Comparison of ENCODE assay signal across 9 mouse cellular contexts in the genomic region with DNA sequence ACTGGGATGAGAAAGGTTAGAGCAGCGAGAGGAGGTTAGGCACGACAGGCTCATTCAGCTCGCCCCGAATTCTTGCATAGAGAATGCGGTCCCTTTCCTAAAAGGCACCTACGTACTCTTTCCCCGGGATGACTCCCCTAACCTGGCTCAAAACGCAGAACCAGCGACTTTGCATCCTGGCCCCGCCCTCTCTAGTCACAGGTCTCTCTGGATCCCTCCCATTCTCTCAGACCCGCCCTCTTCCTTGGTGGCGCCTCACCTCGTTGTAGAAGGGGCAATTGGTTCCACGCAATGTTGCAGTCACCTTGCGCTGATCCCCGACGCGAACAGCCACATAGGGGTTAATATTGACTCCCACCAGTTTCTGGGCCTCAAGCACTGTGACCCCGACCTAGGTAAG. TPM values are rescaled to one million over a fixed set of nuclear protein-coding genes. Genes with fewer than 3 reads are reported as not detected.
DNase-seq lines count a peak whose midpoint lies in the region; ATAC-seq lines count a peak whose summit lies in the region.
"Had no signal": no experiment of that assay in that cellular context is flagged by ENCODE, and none has a peak within 500 bp of the region (broad histone marks: within the 10 kb centered on the region; RNA-seq: fewer than 3 reads in every experiment).

No protein-coding gene starts in this region.

- 6% methylated on average over 19 of the region's 19 CpGs for WGBS in heart, embryonic 12.5 days
- WGBS in intestine, embryonic 14.5 days = 4% methylated on average over 19 of the region's 19 CpGs

- H3K36me3 ChIP-seq in heart, embryonic 12.5 days = no peaks in the 10 kb centered on the region
- no peaks in the 10 kb centered on the region for H3K36me3 ChIP-seq in intestine, embryonic 14.5 days (ENCODE audit: control insufficient read depth, insufficient read depth, low read length)

- no peaks in the 10 kb centered on the region for H3K9me3 ChIP-seq in heart, embryonic 12.5 days (replicated peaks)
- H3K9me3 ChIP-seq in intestine, embryonic 14.5 days (ENCODE audit: control insufficient read depth, low read length) = no peaks in the 10 kb centered on the region

- H3K4me2 ChIP-seq in heart, embryonic 12.5 days = peak overlapping the region; percentile 20
- peak overlapping the region; percentile 38 for H3K4me2 ChIP-seq in intestine, embryonic 14.5 days (ENCODE audit: low read length)

- no peak overlapping the region for H3K4me3 ChIP-seq in heart, embryonic 12.5 days
- peak overlapping the region; percentile 11; the same call in 1 of the 2 replicates for H3K4me3 ChIP-seq in intestine, embryonic 14.5 days (ENCODE audit: low read depth, low read length)

- H3K9ac ChIP-seq in heart, embryonic 12.5 days = no peak overlapping the region
- no peak overlapping the region for H3K9ac ChIP-seq in intestine, embryonic 14.5 days (ENCODE audit: low read length)

- no peak for DNase-seq in heart, adult 9 months (ENCODE audit: low spot score in 2 of 2)
- DNase-seq in R1 (ENCODE audit: low read depth, low spot score) = peak; percentile 72
- DNase-seq in intestine, embryonic 14.5 days (ENCODE audit: low spot score) = no peak
- peak; percentile 18 for DNase-seq in lung, postnatal 25 days (ENCODE audit: low spot score)
- DNase-seq in frontal cortex, adult 2 months (ENCODE audit: extremely low spot score in 1 of 2, low spot score in 1 of 2) = no peak
- no peak for DNase-seq in gastrocnemius, postnatal 25 days
- DNase-seq in urinary bladder, postnatal 14 days (ENCODE audit: low spot score) = no peak

- H3K27ac ChIP-seq in heart, embryonic 12.5 days (ENCODE audit: poor library complexity, severe bottlenecking) = no peak overlapping the region
- no peak overlapping the region for H3K27ac ChIP-seq in intestine, embryonic 14.5 days (ENCODE audit: low read depth)

- H3K4me1 ChIP-seq in heart, embryonic 12.5 days (replicated peaks) = no peaks in the 10 kb centered on the region
- 0 out of 2 replicates have a peak, but pooled peaks cover 3% of the 10 kb centered on the region for H3K4me1 ChIP-seq in intestine, embryonic 14.5 days (replicated peaks; ENCODE audit: control insufficient read depth, insufficient read depth, low read length)

- no peak for ATAC-seq in heart, embryonic 12.5 days (ENCODE audit: insufficient number of reproducible peaks, low FRiP score)
- no peak for ATAC-seq in intestine, embryonic 14.5 days (replicated peaks; ENCODE audit: low FRiP score, low TSS enrichment, low read depth)

- peaks cover 60% of the 10 kb centered on the region for H3K27me3 ChIP-seq in heart, embryonic 12.5 days (replicated peaks)
- no peaks in the 10 kb centered on the region for H3K27me3 ChIP-seq in intestine, embryonic 14.5 days (replicated peaks; ENCODE audit: control insufficient read depth, insufficient read depth, low read length)

RNA-seq across cellular contexts. Expression of a gene that starts 4.8 kb away (rescaled TPM):
- not detected in 2 replicates for polyA plus RNA-seq in heart, embryonic 12.5 days (2016; fragmentation: Nextera tagmentation; extraction: Ambion mirVana)
- 0.05 and 0.17 TPM in 2 replicates for polyA plus RNA-seq in intestine, embryonic 14.5 days (2014; fragmentation: Nextera tagmentation; extraction: Ambion mirVana)
- polyA plus RNA-seq in frontal cortex, adult 2 months (2012; rRNA removed) = 0.08 TPM in 2 replicates
- total RNA-seq in gastrocnemius, postnatal 25 days (2021) = not detected
- polyA plus RNA-seq: C2C12 had no signal

RNA-seq across cellular contexts. Expression of a gene that starts 17.0 kb away (rescaled TPM):
- polyA plus RNA-seq in heart, embryonic 12.5 days (2016; fragmentation: Nextera tagmentation; extraction: Ambion mirVana) = 3.1 and 3.3 TPM in 2 replicates
- polyA plus RNA-seq in intestine, embryonic 14.5 days (2014; fragmentation: Nextera tagmentation; extraction: Ambion mirVana) = 3.0 and 4.0 TPM in 2 replicates
- polyA plus RNA-seq in frontal cortex, adult 2 months (2012; rRNA removed) = 4.9 and 5.6 TPM in 2 replicates
- total RNA-seq in gastrocnemius, postnatal 25 days (2021) = under 1 TPM; 0.13 to 0.31 TPM

RNA-seq across cellular contexts. Expression of a gene that starts 40.1 kb away (rescaled TPM):
- polyA plus RNA-seq in heart, embryonic 12.5 days (2016; fragmentation: Nextera tagmentation; extraction: Ambion mirVana) = 137 and 142 TPM in 2 replicates
- 232 and 255 TPM in 2 replicates for polyA plus RNA-seq in intestine, embryonic 14.5 days (2014; fragmentation: Nextera tagmentation; extraction: Ambion mirVana)
- polyA plus RNA-seq in frontal cortex, adult 2 months (2012; rRNA removed) = 317 TPM in 2 replicates
- total RNA-seq in gastrocnemius, postnatal 25 days (2021) = 10 to 100 TPM; 44.6 to 51.7 TPM

RNA-seq across cellular contexts. Expression of a gene that starts 40.2 kb away (rescaled TPM):
- 0.93 and 1.1 TPM in 2 replicates for polyA plus RNA-seq in heart, embryonic 12.5 days (2016; fragmentation: Nextera tagmentation; extraction: Ambion mirVana)
- polyA plus RNA-seq in intestine, embryonic 14.5 days (2014; fragmentation: Nextera tagmentation; extraction: Ambion mirVana) = 1.4 and 2.5 TPM in 2 replicates
- 3.3 and 4.6 TPM in 2 replicates for polyA plus RNA-seq in frontal cortex, adult 2 months (2012; rRNA removed)
- under 1 TPM; 0.51 to 0.54 TPM for total RNA-seq in gastrocnemius, postnatal 25 days (2021)

Comparison
In these comparisons a context has a peak if more than half of its experiments do, and no peak if none do; other contexts are left out.
1. DNase-seq: peak in R1 (single experiment) and lung, postnatal 25 days (single experiment); none in heart, adult 9 months (0 of 2), intestine, embryonic 14.5 days (single experiment), frontal cortex, adult 2 months (0 of 2), gastrocnemius, postnatal 25 days (single experiment) and urinary bladder, postnatal 14 days (single experiment).